Comparison of ENCODE assay signal across 26 mouse cellular contexts in genomic region chr14:26826020-26826419, GRCm38 (mm10).
DNase-seq lines count a peak whose midpoint lies in the region; ATAC-seq and TF ChIP-seq lines count a peak whose summit lies in the region.
"Had no signal": no experiment of that assay in that cellular context is flagged by ENCODE, and none has a peak within 500 bp of the region (broad histone marks: within the 10 kb centered on the region; RNA-seq: fewer than 3 reads in every experiment).

No protein-coding gene starts in this region.

- no peak overlapping the region for H3K4me2 ChIP-seq in liver, embryonic 11.5 days
- H3K4me2 ChIP-seq in forebrain, embryonic 12.5 days: no peak overlapping the region
- H3K4me2 ChIP-seq: embryonic facial prominence, embryonic 12.5 days; heart, embryonic 12.5 days; hindbrain, embryonic 14.5 days; limb, embryonic 15.5 days; midbrain, embryonic 13.5 days; neural tube, embryonic 13.5 days had no signal

- no peak overlapping the region for H3K4me3 ChIP-seq in lung, adult 2 months (replicated peaks; ENCODE audit: extremely low read depth, low read depth, low read length)
- no peak overlapping the region for H3K4me3 ChIP-seq in liver, embryonic 11.5 days (ENCODE audit: low read depth, low read length)
- no peak overlapping the region for H3K4me3 ChIP-seq in forebrain, embryonic 12.5 days (replicated peaks)
- H3K4me3 ChIP-seq: embryonic facial prominence, embryonic 12.5 days; erythroblast, embryonic 14.5 days; heart, embryonic 12.5 days; layer of hippocampus, adult 2 months; limb, embryonic 15.5 days; midbrain, embryonic 13.5 days; neural tube, embryonic 13.5 days had no signal

- TF ChIP-seq CTCF in lung, adult 2 months (IDR thresholded peaks at IDR 0.05; ENCODE audit: insufficient read depth, low read length): no peak

- no peak for TF ChIP-seq POLR2A in lung, adult 2 months (IDR thresholded peaks at IDR 0.05; ENCODE audit: borderline replicate concordance, extremely low read depth, low read depth, low read length)

- 37% methylated on average over 2 of the region's 2 CpGs for WGBS in lung, adult 2 months
- WGBS in liver, embryonic 11.5 days: 26% methylated on average over 2 of the region's 2 CpGs
- WGBS in forebrain, embryonic 12.5 days: 97% methylated on average over 2 of the region's 2 CpGs

- no peaks in the 10 kb centered on the region for H3K27me3 ChIP-seq in liver, embryonic 11.5 days (replicated peaks; ENCODE audit: control insufficient read depth, insufficient read depth, low read length)
- no peaks in the 10 kb centered on the region for H3K27me3 ChIP-seq in forebrain, embryonic 12.5 days
- H3K27me3 ChIP-seq: embryonic facial prominence, embryonic 12.5 days; heart, embryonic 12.5 days; limb, embryonic 15.5 days; midbrain, embryonic 13.5 days; neural tube, embryonic 13.5 days had no signal

- no peaks in the 10 kb centered on the region for H3K9me3 ChIP-seq in liver, embryonic 11.5 days (ENCODE audit: control insufficient read depth, low read length)
- no peaks in the 10 kb centered on the region for H3K9me3 ChIP-seq in forebrain, embryonic 12.5 days
- H3K9me3 ChIP-seq: embryonic facial prominence, embryonic 12.5 days; heart, embryonic 12.5 days; limb, embryonic 15.5 days; midbrain, embryonic 13.5 days; neural tube, embryonic 13.5 days had no signal

- ATAC-seq in liver, embryonic 11.5 days (replicated peaks; ENCODE audit: low FRiP score): peak; percentile 70
- peak; percentile 88 for ATAC-seq in megakaryocyte-erythroid progenitor cell, adult 5-6 weeks (replicated peaks; ENCODE audit: low FRiP score, low TSS enrichment, poor library complexity, severe bottlenecking)
- ATAC-seq in forebrain, embryonic 12.5 days (ENCODE audit: low FRiP score): no peak
- ATAC-seq: forebrain, embryonic 14.5 days; midbrain, embryonic 13.5 days had no signal

- no peak overlapping the region for H3K9ac ChIP-seq in liver, embryonic 11.5 days (ENCODE audit: low read depth, low read length)
- H3K9ac ChIP-seq in forebrain, embryonic 12.5 days: no peak overlapping the region
- H3K9ac ChIP-seq: embryonic facial prominence, embryonic 12.5 days; heart, embryonic 12.5 days; hindbrain, embryonic 14.5 days; limb, embryonic 15.5 days; midbrain, embryonic 13.5 days; neural tube, embryonic 13.5 days had no signal

- H3K27ac ChIP-seq in liver, embryonic 11.5 days (ENCODE audit: low read depth, low read length): no peak overlapping the region
- H3K27ac ChIP-seq in forebrain, embryonic 12.5 days: no peak overlapping the region
- H3K27ac ChIP-seq: embryonic facial prominence, embryonic 12.5 days; hindbrain, embryonic 14.5 days; layer of hippocampus, adult 2 months; limb, embryonic 15.5 days; midbrain, embryonic 13.5 days; neural tube, embryonic 13.5 days had no signal

- DNase-seq in lung, postnatal 25 days (ENCODE audit: low spot score): peak; percentile 1
- DNase-seq in lung, adult 2 months: no peak
- DNase-seq in MEL-GATA-1-ER (ENCODE audit: extremely low read depth, low read depth): peak; percentile 90
- no peak for DNase-seq in liver, embryonic 11.5 days (ENCODE audit: low spot score)
- no peak for DNase-seq in embryo, embryonic 11 days
- DNase-seq in kidney, postnatal 4 days: no peak
- DNase-seq: cerebellum, adult 9-10 months; gastrocnemius, postnatal 25 days; heart, postnatal 14 days; kidney, adult 11 months; kidney, postnatal 10 days; layer of hippocampus, postnatal 36 days; lung, postnatal 36 days; right cerebral cortex, adult 18-20 months; thymus, postnatal 36 days had no signal

- H3K4me1 ChIP-seq in lung, adult 2 months (ENCODE audit: control insufficient read depth, insufficient read depth, low read length): no peaks in the 10 kb centered on the region
- H3K4me1 ChIP-seq in liver, embryonic 11.5 days (replicated peaks; ENCODE audit: control insufficient read depth, insufficient read depth, low read length): no peaks in the 10 kb centered on the region
- H3K4me1 ChIP-seq in forebrain, embryonic 12.5 days: no peaks in the 10 kb centered on the region
- H3K4me1 ChIP-seq: embryonic facial prominence, embryonic 12.5 days; heart, embryonic 12.5 days; limb, embryonic 15.5 days; midbrain, embryonic 13.5 days; neural tube, embryonic 13.5 days had no signal

- H3K36me3 ChIP-seq in liver, embryonic 11.5 days (ENCODE audit: control insufficient read depth, insufficient read depth, low read length): no peaks in the 10 kb centered on the region
- no peaks in the 10 kb centered on the region for H3K36me3 ChIP-seq in forebrain, embryonic 12.5 days (replicated peaks)
- H3K36me3 ChIP-seq: embryonic facial prominence, embryonic 12.5 days; heart, embryonic 12.5 days; limb, embryonic 15.5 days; midbrain, embryonic 13.5 days; neural tube, embryonic 13.5 days had no signal

Comparison
In these comparisons a context has a peak if more than half of its experiments do, and no peak if none do; other contexts are left out.
1. DNase-seq: peak in lung, postnatal 25 days (single experiment) and MEL-GATA-1-ER (single experiment); none in lung, adult 2 months (single experiment), liver, embryonic 11.5 days (single experiment), embryo, embryonic 11 days (single experiment) and kidney, postnatal 4 days (0 of 2).